Mouse (Mus musculus): Measurements from ENCODE around the gene Cfl1. TPM values are rescaled to one million over a fixed set of nuclear protein-coding genes. Genes with fewer than 3 reads are reported as not detected.

Cfl1 gene
- polyA plus RNA-seq, 1 experiment from 2014 or later = 3,308 TPM

DNA sequence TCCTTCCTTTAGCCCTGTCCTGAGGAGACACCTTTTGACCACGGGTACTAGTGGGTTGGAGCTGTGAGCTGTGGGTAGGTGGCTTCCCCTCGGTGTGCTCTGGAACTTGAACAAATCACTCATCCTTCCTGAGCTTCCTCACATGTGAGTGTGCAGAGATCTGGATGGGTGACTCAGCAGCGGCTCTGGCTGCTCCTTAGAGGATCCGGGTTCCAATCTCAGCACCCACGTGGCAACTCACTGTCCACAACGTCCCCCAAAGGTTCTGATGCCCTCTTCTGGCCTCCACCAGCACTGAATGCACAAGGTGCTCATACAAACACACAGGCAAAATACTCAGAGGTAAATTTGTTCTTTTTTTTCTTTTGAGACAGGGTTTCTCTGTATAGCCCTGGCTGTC is 38.5 kb upstream of the Cfl1 start:
- Histone ChIP-seq H3K36me3 (replicated peaks; ENCODE audit: control insufficient read depth, insufficient read depth, low read depth, low read length) (no peaks in the 10 kb centered on the region), H3K27me3 (ENCODE audit: control insufficient read depth, insufficient read depth, low read length) (peaks cover 33% of the 10 kb centered on the region), H3K4me3 (ENCODE audit: low read depth, low read length) (no peak overlapping the region), H3K4me2 (ENCODE audit: low read depth, low read length) (no peak overlapping the region), H3K9ac (replicated peaks; ENCODE audit: low read length) (no peak overlapping the region), H3K9me3 (replicated peaks; ENCODE audit: control insufficient read depth, low read length) (no peaks in the 10 kb centered on the region), H3K27ac (replicated peaks; ENCODE audit: low read depth, low read length) (no peak overlapping the region), H3K4me1 (ENCODE audit: control insufficient read depth, insufficient read depth, low read length) (peaks cover 12% of the 10 kb centered on the region)
- DNase-seq (ENCODE audit: low spot score) (no peak), ATAC-seq (replicated peaks; ENCODE audit: insufficient number of reproducible peaks, low FRiP score, low TSS enrichment, low read depth) (no peak)
- WGBS = 73% methylated on average over 6 of the region's 6 CpGs

DNA sequence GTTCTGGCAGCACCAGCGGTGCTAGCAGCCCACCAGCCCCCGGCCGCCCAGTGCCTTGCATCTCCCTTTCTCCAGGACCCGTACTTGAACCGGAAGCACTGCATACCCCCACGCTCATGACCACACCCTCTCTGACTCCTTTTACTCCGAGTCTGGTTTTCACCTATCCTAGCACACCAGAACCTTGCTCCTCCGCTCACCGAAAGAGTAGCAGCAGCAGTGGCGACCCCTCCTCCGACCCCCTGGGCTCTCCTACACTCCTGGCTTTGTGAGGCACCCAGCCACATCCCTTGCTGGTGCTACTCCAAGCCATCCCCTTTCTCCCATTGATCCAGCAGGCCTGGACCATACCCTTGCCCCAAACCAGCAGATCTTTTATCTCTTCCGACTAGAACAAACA is 35.2 kb upstream of the Cfl1 start:
- no peak overlapping the region for H3K4me3 ChIP-seq (ENCODE audit: low read depth, low read length)
- no peak for ATAC-seq (replicated peaks; ENCODE audit: insufficient number of reproducible peaks, low FRiP score, low TSS enrichment, low read depth)

DNA sequence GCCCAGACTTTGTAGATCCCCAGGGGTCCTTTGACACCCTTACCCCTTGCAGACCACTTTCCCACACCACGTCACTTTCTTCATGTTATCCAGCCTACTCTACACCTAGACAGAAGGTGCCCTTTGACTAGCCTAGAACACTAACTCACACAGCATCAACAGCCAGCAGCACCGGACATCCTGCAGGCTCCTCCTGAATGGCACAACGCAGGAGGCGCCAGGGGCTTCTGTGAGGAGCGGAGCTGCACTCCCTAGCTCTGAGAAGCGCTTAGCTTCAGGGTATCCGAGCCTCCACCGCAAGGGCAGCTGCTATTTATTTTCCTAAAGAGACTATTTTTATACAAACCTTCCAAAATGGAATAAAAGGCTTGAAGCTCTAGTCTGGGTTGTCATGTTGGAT is 34.7 kb upstream of the Cfl1 start:
- H3K4me3 ChIP-seq (ENCODE audit: low read depth, low read length) = no peak overlapping the region; the same call in none of the 2 replicates
- DNase-seq (ENCODE audit: low spot score) (no peak), ATAC-seq (replicated peaks; ENCODE audit: insufficient number of reproducible peaks, low FRiP score, low TSS enrichment, low read depth) (no peak)
- 61% methylated on average over 8 of the region's 8 CpGs for WGBS
- H3K27me3 ChIP-seq (ENCODE audit: control insufficient read depth, insufficient read depth, low read length) = no peaks in the 10 kb centered on the region
- H3K27ac ChIP-seq (replicated peaks; ENCODE audit: low read depth, low read length) = no peak overlapping the region
- H3K9ac ChIP-seq (replicated peaks; ENCODE audit: low read length) = 0 out of 2 replicates have a peak overlapping the region, but pooled peaks have one; percentile 23
- peaks cover 6% of the 10 kb centered on the region; the same call in 1 of the 2 replicates for H3K4me1 ChIP-seq (ENCODE audit: control insufficient read depth, insufficient read depth, low read length)
- no peaks in the 10 kb centered on the region for H3K36me3 ChIP-seq (replicated peaks; ENCODE audit: control insufficient read depth, insufficient read depth, low read depth, low read length)
- H3K4me2 ChIP-seq (ENCODE audit: low read depth, low read length) = peak overlapping the region; percentile 99; the same call in 1 of the 2 replicates
- no peaks in the 10 kb centered on the region for H3K9me3 ChIP-seq (replicated peaks; ENCODE audit: control insufficient read depth, low read length)

More for the DNA sequence above, 35.2 kb upstream of the Cfl1 start:
- H3K36me3 ChIP-seq (replicated peaks; ENCODE audit: control insufficient read depth, insufficient read depth, low read depth, low read length) = no peaks in the 10 kb centered on the region
- 87% methylated on average over 12 of the region's 12 CpGs for WGBS
- no peak overlapping the region for H3K4me2 ChIP-seq (ENCODE audit: low read depth, low read length)
- no peak overlapping the region for H3K27ac ChIP-seq (replicated peaks; ENCODE audit: low read depth, low read length)
- H3K9me3 ChIP-seq (replicated peaks; ENCODE audit: control insufficient read depth, low read length) = no peaks in the 10 kb centered on the region
- peaks cover 3% of the 10 kb centered on the region; the same call in 1 of the 2 replicates for H3K27me3 ChIP-seq (ENCODE audit: control insufficient read depth, insufficient read depth, low read length)
- no peak for DNase-seq (ENCODE audit: low spot score)
- H3K9ac ChIP-seq (replicated peaks; ENCODE audit: low read length) = no peak overlapping the region
- H3K4me1 ChIP-seq (ENCODE audit: control insufficient read depth, insufficient read depth, low read length) = peaks cover 6% of the 10 kb centered on the region; the same call in 1 of the 2 replicates

DNA sequence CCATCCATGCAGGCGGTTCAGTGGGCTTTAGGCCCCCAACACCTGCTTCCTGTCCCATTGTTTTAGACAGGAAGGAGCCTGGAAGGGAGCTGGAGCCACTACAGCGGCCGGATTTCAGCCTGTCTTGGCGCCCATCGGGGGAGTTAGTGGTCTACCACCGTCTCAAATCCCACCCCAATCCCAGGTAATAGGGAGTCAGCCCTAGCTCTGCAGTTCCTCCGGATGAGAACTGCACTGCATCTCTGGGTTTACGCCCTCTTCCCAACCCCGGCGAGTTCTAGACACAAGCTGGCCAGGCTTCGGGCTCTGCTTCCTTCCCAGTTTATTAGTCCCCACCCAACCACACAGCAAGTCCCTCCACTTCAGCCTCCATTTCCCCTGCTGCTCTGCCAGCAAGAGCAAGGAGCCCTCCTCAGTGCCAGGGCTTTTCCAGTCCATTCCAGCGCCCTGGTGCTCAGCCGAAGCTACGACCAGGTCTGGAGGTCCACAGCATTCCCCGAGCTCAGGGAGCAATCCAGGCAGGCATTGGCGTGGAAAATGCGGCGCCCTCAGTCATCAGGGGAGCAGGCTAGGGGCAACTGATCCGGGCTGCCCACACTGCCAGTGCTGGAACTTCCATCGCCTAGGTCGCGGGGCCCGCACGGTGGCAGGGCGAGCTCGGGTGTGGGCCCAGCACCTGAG is 33.9 kb upstream of the Cfl1 start:
- Histone ChIP-seq H3K9me3 (replicated peaks; ENCODE audit: control insufficient read depth, low read length) (no peaks in the 10 kb centered on the region), H3K4me2 (ENCODE audit: low read depth, low read length) (peak overlapping the region; percentile 99), H3K4me1 (ENCODE audit: control insufficient read depth, insufficient read depth, low read length) (peaks cover 6% of the 10 kb centered on the region; the same call in 1 of the 2 replicates), H3K36me3 (replicated peaks; ENCODE audit: control insufficient read depth, insufficient read depth, low read depth, low read length) (no peaks in the 10 kb centered on the region), H3K27me3 (ENCODE audit: control insufficient read depth, insufficient read depth, low read length) (no peaks in the 10 kb centered on the region), H3K27ac (replicated peaks; ENCODE audit: low read depth, low read length) (peak overlapping the region; percentile 83), H3K9ac (replicated peaks; ENCODE audit: low read length) (peak overlapping the region; percentile 80), H3K4me3 (ENCODE audit: low read depth, low read length) (peak overlapping the region; percentile 80)
- DNase-seq (ENCODE audit: low spot score) (no peak), ATAC-seq (replicated peaks; ENCODE audit: insufficient number of reproducible peaks, low FRiP score, low TSS enrichment, low read depth) (no peak)
- WGBS = 2% methylated on average over 26 of the region's 26 CpGs

DNA sequence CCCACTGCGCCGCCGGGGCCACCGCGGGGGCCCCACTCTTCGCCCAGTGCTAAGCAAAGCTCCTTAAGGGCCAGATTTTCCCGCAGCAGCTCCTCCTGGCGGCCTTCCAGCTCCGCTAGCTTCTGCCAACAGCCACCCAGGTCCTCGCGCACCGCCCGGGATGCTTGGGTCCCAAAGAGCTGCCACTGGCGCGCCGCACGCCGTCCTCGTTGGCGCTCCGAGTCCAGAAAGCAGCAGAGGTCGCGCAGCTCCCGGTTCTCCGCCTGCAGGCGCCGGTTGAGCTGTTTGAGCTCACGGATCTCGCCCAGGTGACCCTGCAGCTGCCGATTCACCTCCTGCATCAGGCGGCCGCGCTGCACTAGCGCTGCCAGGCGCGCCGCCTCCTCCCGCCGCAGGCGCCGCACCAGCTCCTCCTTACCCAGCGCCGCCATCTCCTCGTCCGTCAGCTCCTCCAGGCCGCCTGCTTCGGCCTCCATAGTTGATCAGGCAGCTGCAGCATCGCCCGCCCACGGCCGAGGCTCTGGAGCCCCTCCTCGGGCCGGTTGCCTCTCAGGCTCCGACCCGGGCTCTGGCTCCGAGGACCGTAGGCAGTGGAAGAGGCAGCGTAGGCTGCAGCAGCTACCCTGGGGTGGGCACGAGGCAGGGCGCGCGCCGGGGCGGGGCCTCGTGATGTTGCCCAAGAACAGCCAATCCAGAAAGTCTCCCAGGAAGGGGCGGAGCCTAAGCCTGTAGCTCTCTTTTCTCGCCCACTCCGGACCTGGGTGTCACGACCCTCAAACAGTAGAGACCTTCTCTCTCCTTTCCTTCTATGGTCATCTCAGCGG is 33.1 kb upstream of the Cfl1 start:
- Histone ChIP-seq H3K36me3 (replicated peaks; ENCODE audit: control insufficient read depth, insufficient read depth, low read depth, low read length) (no peaks in the 10 kb centered on the region), H3K4me2 (ENCODE audit: low read depth, low read length) (peak overlapping the region; percentile 99), H3K9me3 (replicated peaks; ENCODE audit: control insufficient read depth, low read length) (no peaks in the 10 kb centered on the region), H3K9ac (replicated peaks; ENCODE audit: low read length) (peak overlapping the region; percentile 80), H3K4me3 (ENCODE audit: low read depth, low read length) (peak overlapping the region; percentile 80), H3K4me1 (ENCODE audit: control insufficient read depth, insufficient read depth, low read length) (peaks cover 6% of the 10 kb centered on the region; the same call in 1 of the 2 replicates), H3K27me3 (ENCODE audit: control insufficient read depth, insufficient read depth, low read length) (no peaks in the 10 kb centered on the region), H3K27ac (replicated peaks; ENCODE audit: low read depth, low read length) (peak overlapping the region; percentile 83)
- ATAC-seq (replicated peaks; ENCODE audit: insufficient number of reproducible peaks, low FRiP score, low TSS enrichment, low read depth) = peak; percentile 89
- peak; percentile 96 for DNase-seq (ENCODE audit: low spot score)
- WGBS = under 1% methylated on average over 70 of the region's 70 CpGs

DNA sequence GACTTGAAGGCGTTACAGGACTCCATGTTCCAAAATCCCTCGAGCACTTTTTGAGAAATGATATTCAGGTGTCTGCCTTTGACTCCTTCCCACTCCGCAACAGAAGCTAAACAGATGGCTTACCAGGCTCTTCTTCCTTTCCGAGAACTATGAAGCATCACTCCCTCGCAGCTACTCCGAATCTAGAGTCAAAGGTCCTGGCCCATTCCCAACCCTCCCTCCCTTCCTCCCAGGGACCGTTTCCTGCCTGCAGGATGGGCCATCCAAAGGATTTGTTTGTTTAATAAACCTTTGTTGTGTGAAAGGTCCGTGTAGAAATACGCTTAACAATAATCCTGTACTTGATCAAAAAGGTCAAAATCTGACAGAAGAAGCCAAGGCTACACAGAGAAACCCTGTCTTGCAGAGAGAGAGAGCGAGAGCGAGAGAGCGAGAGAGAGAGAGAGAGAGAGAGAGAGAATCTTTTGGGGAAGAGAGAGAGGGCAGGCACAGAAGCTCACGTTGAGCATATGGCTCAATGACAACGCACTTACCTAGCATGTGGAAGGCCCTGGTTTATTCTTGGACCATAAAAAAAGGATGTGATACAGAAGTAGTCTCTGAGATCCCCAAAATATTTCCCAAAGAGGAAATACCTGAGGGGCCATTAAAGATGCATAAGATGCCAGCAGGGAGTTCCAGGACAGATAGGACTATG is 32.4 kb upstream of the Cfl1 start, which contains the start of gene Ccdc85b:
Ccdc85b (minus strand) TSS at position 149 of the 697 bp plus-strand sequence.
- Histone ChIP-seq H3K27me3 (ENCODE audit: control insufficient read depth, insufficient read depth, low read length) (no peaks in the 10 kb centered on the region), H3K4me1 (ENCODE audit: control insufficient read depth, insufficient read depth, low read length) (peaks cover 6% of the 10 kb centered on the region; the same call in 1 of the 2 replicates), H3K27ac (replicated peaks; ENCODE audit: low read depth, low read length) (peak within 1 kb of the TSS; percentile 83), H3K9ac (replicated peaks; ENCODE audit: low read length) (peak within 1 kb of the TSS; percentile 80), H3K4me3 (ENCODE audit: low read depth, low read length) (peak within 1 kb of the TSS; percentile 80), H3K36me3 (replicated peaks; ENCODE audit: control insufficient read depth, insufficient read depth, low read depth, low read length) (no peaks in the 10 kb centered on the region), H3K4me2 (ENCODE audit: low read depth, low read length) (peak within 1 kb of the TSS; percentile 99), H3K9me3 (replicated peaks; ENCODE audit: control insufficient read depth, low read length) (no peaks in the 10 kb centered on the region)
- ATAC-seq (replicated peaks; ENCODE audit: insufficient number of reproducible peaks, low FRiP score, low TSS enrichment, low read depth) (no peak), DNase-seq (ENCODE audit: low spot score) (no peak)
- 12% methylated on average over 14 of the region's 14 CpGs for WGBS

DNA sequence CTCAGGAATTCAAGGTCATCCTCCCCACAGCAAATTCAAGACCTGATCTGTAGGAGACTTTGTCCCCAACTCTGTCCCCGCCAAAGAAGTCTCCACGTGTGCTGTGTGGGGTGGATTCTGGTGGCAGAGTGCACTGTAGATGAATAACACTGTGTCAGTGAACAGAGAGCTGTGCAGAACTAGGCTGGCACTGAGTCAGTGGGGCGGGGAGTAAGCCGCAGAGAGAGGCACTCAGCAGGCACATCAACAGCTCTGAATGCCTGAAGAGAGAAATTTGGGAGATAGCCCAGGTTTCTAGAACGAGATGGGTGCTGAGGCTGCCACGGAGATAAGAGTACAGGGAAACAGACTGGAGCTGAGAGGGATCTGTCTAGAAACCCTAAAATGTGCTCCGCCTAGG is 31.2 kb upstream of the Cfl1 start:
- 65% methylated on average over 7 of the region's 7 CpGs for WGBS
- ATAC-seq (replicated peaks; ENCODE audit: insufficient number of reproducible peaks, low FRiP score, low TSS enrichment, low read depth) = no peak

More for the DNA sequence above, 31.2 kb upstream of the Cfl1 start:
- 0 out of 2 replicates have a peak overlapping the region, but pooled peaks have one; percentile 3 for H3K4me2 ChIP-seq (ENCODE audit: low read depth, low read length)
- no peaks in the 10 kb centered on the region for H3K27me3 ChIP-seq (ENCODE audit: control insufficient read depth, insufficient read depth, low read length)
- H3K36me3 ChIP-seq (replicated peaks; ENCODE audit: control insufficient read depth, insufficient read depth, low read depth, low read length) = no peaks in the 10 kb centered on the region; the same call in 1 of the 2 replicates
- H3K4me3 ChIP-seq (ENCODE audit: low read depth, low read length) = no peak overlapping the region
- H3K9me3 ChIP-seq (replicated peaks; ENCODE audit: control insufficient read depth, low read length) = no peaks in the 10 kb centered on the region
- H3K9ac ChIP-seq (replicated peaks; ENCODE audit: low read length) = no peak overlapping the region
- peaks cover 6% of the 10 kb centered on the region; the same call in 1 of the 2 replicates for H3K4me1 ChIP-seq (ENCODE audit: control insufficient read depth, insufficient read depth, low read length)
- DNase-seq (ENCODE audit: low spot score) = no peak
- H3K27ac ChIP-seq (replicated peaks; ENCODE audit: low read depth, low read length) = no peak overlapping the region

All from embryonic facial prominence, embryonic 11.5 days (tissue).